Mouse (Mus musculus) neutrophil, adult 59 days (primary cell): ENCODE data around the gene Xlr5c. TPM values are rescaled to one million over a fixed set of nuclear protein-coding genes. Genes with fewer than 3 reads are reported as not detected.

Experiments
- total RNA-seq, 2 experiments: library from RNA; stranded (reverse); gene quantifications; 1 replicate in 1 of 2; 2 replicates in 1 of 2; pipeline ENCODE4 v1.2.4; 2023

Gene Xlr5c
- total RNA-seq: not detected

GRCm38 (mm10) chrX:73292876-73293275 is at the start of gene Xlr5c, which contains the start of gene Xlr5a:
Gene Xlr5c (minus strand): TSS chrX:73292976.
Gene Xlr5a (minus strand): TSS chrX:73292976.

DNA sequence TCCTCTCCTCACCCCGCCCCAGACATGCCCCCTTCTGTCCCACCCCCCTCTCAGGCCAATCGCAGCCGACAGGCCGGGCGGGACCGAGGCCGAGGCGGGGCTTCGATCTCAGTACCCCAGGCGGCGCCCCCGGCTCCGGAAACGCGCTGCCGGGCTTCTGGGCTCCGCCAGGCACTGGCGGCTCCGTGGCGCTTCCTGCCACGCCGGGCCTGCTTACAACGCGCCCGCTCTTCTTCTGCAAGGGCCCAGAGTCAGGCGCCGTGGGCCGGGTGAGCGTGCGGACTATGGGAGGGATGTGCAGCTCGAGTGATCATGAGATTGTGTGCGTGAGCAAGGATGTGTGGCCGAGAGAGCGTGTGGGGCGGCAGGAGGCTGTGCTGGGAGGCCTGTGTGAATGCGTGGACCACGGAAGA is 49.7 kb upstream of the Xlr5c start, which contains the start of gene Zfp275:
Zfp275 (plus strand) TSS at position 139 of the 413 bp plus-strand sequence.

GRCm38 (mm10) chrX:73336740-73337139 is 44.0 kb upstream of the Xlr5c start, which contains the start of gene Gm45015:
Gene Gm45015 (minus strand): TSS chrX:73336840.

DNA sequence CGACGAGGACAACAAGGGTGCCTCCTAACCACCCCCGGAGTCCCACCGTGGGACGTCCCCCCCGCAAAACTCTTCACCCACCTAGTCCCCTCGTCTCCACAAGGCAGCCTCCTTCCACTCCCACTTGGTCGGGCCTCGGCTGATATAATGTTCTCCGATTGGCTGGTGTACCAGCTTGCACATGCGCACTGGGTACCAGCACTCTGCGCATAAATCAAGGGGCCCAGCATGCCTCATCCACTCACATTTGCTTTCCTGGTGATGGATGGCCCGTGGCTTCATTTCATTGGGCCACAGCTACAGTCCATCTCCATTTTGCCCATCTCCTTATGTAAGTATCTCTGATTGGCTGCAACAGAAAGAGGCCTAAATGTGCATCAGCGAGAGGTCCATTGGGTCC is 27.5 kb downstream of the Xlr5c start, which contains the start of gene Xlr3c:
Xlr3c (minus strand) TSS at position 121 of the 400 bp plus-strand sequence.

GRCm38 (mm10) chrX:73242821-73243325 is 49.9 kb downstream of the Xlr5c start, which contains the start of gene Xlr4c:
Gene Xlr4c (minus strand): TSS chrX:73243130.

Other genes starting within 250 kb of the Xlr5c start
- gene Pnma3, start 228.2 kb downstream of the Xlr5c start, total RNA-seq: not detected
- 1 to 10 TPM in 1 of 2 experiments, not detected in 1; 1.4 TPM for gene Xlr4a, start 210.5 kb downstream of the Xlr5c start, total RNA-seq
- gene Xlr3a, start 195.9 kb downstream of the Xlr5c start, total RNA-seq: not detected
- gene Gm14685, start 175.9 kb downstream of the Xlr5c start, total RNA-seq: under 1 TPM; 0.22 to 0.24 TPM
- not detected for gene Xlr5b, start 144.2 kb downstream of the Xlr5c start, total RNA-seq
- gene DXBay18, start 143.5 kb downstream of the Xlr5c start, total RNA-seq: under 1 TPM in 1 of 2 experiments, not detected in 1; 0.16 TPM
- gene Spin2d, start 116.0 kb downstream of the Xlr5c start, total RNA-seq: not detected
- 1 to 10 TPM in 1 of 2 experiments, not detected in 1; 2.4 TPM for gene Xlr3b, start 100.8 kb downstream of the Xlr5c start, total RNA-seq
- 1 to 10 TPM; 1.3 to 3.2 TPM for gene Xlr4b, start 78.6 kb downstream of the Xlr5c start, total RNA-seq
- gene F8a, start 64.7 kb downstream of the Xlr5c start, total RNA-seq: 1 to 10 TPM; 3.5 to 4.2 TPM
- gene Xlr4c, start 49.8 kb downstream of the Xlr5c start, total RNA-seq: 1 to 10 TPM in 1 of 2 experiments, under 1 TPM in 1; 0.49 to 3.8 TPM
- not detected for gene Xlr3c, start 27.6 kb downstream of the Xlr5c start, total RNA-seq
- gene Xlr5a, start within 50 bp of the Xlr5c start, total RNA-seq: not detected
- not detected for gene Gm45015, start 43.9 kb upstream of the Xlr5c start, total RNA-seq
- 1 to 10 TPM; 7.2 to 8.5 TPM for gene Zfp275, start 49.6 kb upstream of the Xlr5c start, total RNA-seq
- not detected for gene Gm18336, start 105.8 kb upstream of the Xlr5c start, total RNA-seq
- not detected for gene Zfp92, start 118.1 kb upstream of the Xlr5c start, total RNA-seq
- not detected for gene Trex2, start 142.4 kb upstream of the Xlr5c start, total RNA-seq
- 10 to 100 TPM in 1 of 2 experiments, 1 to 10 TPM in 1; 9.9 to 14.4 TPM for gene Haus7, start 166.1 kb upstream of the Xlr5c start, total RNA-seq
- 1 to 10 TPM; 2.3 to 2.5 TPM for gene Bgn, start 190.6 kb upstream of the Xlr5c start, total RNA-seq
- gene Atp2b3, start 210.1 kb upstream of the Xlr5c start, total RNA-seq: not detected